Mouse (Mus musculus) regulatory T cell (primary cell): ENCODE data around the gene H2-DMb2.

ENCODE experiments used
- in situ Hi-C: fragments of 300-600 bp; cut with MboI, MseI; formaldehyde crosslinking; loops from one replicate; pipeline ENCODE4 v1.15.1; 2025; ENCODE audit warnings: high pct_unique_total_duplicates

H2-DMb2 gene

GRCm38 (mm10) chr17:34143033-34143432 is at the start of gene H2-DMb2:
H2-DMb2 (plus strand) TSS chr17:34143307.
- in situ Hi-C loops: no loop called here

DNA sequence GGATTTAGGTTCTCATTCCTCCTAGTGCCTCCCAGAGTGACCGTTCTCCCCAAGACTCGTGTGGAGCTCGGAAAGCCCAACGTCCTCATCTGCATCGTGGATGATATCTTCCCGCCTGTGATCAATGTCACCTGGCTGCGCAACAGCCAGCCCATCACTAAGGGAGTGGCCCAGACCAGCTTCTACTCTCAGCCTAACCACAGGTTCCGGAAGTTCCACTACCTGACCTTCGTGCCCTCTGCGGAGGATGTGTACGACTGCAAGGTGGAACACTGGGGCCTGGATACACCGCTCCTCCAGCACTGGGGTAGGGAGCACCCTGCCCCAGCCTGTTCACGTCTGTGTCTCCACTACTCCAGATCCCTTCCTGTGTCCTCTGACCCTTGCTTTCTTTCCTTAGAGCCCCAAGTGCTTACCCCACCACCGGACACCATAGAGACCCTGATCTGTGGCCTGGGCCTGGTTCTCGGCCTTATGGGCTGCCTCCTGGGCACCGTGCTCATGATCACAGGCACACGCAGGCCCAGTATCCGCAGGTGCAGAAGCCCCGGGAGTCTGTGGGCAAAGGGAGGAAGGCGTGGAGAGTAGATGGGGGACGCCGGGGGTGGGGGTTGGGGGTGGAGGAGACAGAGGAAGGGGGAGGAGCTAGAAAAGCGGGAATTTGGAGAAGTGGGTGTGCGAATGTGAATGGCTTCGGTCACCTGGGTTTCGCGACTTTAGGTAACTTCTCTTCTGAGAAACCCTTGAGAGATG is 48.6 kb upstream of the H2-DMb2 start:
- in situ Hi-C loops: loop anchor here (5.0 kb wide), 1 partner anchor 73 kb away; no protein-coding TSS in a partner anchor

DNA sequence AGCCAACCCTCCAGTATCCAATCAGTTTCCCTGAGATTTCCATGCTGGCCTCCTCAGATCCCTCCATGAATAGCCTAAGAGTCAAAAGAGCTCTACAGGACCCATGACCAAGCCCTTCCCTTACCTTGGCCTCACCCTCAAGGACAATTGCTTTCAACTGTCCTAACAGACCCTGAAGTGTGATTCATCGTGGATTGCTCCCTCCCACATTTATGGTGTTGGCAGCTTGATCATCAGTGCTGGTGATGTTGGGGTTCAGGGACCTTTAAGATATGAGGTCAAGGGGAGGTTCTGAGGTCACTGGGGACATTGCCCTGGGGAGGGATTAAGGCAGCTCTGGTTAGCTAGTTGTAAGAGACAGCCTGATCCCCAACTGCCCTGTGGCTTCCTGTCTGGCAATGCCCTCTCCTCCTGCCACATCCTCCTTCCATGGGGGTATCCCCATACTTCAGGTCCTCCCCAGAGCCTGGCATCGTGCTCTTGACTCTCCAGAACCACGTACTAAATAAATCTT is 46.6 kb upstream of the H2-DMb2 start:
- in situ Hi-C loops: no loop called here

DNA sequence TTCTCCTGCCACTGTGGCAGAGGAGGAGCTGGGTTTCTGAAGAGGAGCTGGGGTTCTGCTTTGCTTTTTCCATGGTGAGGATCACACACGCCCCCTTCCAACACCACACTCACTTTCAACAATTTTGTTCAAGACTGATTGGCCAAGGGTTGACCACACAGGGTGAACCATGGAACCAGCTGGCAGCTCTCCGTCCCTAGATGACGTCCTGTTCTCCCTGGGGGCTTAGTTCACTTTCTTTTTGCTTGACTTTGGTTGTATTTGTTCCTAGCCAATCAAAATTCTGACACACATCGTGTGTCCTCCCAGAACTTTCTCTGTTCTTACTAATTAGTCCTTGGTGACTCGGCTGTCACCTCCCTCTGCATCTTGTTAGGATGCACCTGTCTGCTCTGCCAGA is 45.8 kb upstream of the H2-DMb2 start:
- in situ Hi-C loops: no loop called here

- in situ Hi-C loops: no loop called here
These were observed 44.2 kb upstream of the H2-DMb2 start for GRCm38 (mm10) chr17:34098709-34099479.

DNA sequence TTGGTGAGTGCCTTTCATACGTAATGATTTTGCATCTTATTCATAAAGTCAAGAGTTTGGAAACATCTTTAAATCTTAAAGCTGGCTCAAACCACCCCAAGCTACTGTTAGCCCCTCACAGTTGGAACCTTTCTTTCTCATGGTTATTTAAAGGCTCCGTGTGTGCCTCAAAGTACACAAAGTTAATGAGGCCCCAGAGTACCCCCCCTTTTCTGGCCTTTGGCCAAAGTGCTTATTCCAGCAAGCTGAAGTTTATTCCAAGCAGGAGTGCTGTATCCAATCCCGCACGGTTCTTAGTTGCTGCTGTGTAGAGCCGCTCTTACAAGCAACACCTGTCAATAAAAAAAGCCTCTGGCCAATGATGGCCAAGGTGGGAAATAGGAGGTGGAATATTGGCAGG is 43.6 kb upstream of the H2-DMb2 start:
- in situ Hi-C loops: no loop called here

DNA sequence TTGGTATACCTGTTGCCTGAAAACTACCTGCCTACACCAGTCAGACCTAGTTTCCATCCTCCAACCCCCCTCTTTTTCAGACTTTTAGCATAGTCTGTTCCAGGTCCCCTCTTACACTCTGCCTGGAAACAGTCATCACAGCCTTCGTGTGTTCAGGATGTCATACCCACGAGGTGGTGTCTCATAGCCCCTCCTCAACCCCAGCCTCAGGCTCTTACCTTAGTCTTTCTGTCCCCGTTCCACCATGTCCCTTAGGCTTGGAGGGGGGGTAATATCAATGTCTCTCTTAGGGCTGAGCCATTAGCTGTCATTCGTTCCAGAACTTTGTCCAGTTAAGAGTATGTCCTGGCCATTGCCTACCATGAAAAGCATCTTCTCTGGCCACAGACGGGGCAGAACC is 41.9 kb upstream of the H2-DMb2 start:
- in situ Hi-C loops: no loop called here

- in situ Hi-C loops: no loop called here
These were observed 41.5 kb upstream of the H2-DMb2 start for GRCm38 (mm10) chr17:34101604-34102032.

DNA sequence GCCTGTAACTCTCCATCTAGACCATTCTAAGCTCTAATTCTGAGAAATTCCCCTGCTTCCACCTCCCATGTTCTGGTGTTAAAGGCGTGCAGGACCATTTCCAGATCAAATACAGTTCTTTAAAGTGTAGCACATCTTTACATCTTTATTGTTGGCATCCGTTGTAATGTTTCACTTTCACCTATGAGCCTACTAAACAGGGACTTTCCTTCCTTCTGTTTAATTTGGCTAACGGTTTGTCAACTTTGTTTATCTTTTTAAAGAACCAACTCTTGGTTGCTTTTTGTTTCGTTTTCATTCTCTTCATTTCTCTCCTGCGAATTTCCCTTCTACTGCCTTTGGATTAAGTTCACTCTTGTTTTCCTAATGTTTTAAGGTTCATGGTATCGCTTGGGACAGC is 40.3 kb upstream of the H2-DMb2 start:
- in situ Hi-C loops: no loop called here

GRCm38 (mm10) chr17:34104804-34105203 is 38.3 kb upstream of the H2-DMb2 start:
- in situ Hi-C loops: no loop called here

DNA sequence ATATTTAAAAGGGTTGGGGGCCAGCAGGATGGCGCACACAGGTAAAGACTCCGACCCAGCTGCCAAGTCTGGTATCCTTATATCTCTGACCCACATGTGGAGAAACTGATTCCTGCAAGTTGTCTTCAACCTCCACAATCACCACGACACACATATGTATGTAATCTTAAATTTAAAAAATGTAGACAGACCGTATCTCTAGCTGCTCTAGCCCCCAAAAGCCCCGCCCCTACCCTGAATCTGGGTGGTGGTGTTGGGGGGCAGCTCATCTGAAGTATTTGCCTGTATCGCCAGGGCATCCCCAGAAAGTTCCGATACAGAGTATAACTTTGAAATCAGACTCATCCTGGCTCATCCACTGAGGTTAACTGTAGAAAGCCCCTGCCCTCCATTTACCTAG is 36.6 kb upstream of the H2-DMb2 start:
- in situ Hi-C loops: no loop called here

DNA sequence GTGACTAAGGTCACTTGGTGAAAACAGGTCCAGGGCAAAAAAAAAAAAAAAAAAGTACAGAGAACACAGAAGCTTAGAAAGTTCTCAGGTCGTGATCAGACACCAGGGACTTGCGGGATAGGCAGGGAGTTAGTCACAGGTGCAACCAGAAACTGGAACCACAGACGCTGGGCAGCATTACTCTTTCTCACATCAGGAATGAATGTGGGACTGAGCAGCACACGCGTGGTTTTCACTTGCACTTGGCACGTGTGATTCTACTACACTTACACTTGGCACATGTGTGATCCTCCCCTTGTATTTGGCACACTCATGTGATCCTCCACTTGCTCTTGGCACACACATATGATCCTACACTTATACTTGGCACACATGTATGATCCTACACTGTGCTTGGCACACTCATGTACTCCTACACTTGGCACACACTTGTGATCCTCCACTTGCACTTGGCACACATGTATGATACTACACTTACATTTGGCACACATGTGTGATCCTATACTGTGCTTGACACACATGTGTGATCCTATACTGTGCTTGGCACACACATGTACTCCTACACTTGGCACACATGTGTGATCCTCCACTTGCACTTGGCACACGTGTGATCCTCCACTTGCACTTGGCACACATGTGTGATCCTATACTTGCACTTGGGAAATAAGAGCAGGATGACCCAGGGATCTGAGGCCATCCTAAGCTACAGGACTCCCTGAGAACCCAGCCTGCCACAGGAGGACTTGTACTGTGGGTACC is 35.8 kb upstream of the H2-DMb2 start:
- in situ Hi-C loops: no loop called here

- in situ Hi-C loops: no loop called here
These were observed 34.6 kb upstream of the H2-DMb2 start for GRCm38 (mm10) chr17:34108460-34108859.

DNA sequence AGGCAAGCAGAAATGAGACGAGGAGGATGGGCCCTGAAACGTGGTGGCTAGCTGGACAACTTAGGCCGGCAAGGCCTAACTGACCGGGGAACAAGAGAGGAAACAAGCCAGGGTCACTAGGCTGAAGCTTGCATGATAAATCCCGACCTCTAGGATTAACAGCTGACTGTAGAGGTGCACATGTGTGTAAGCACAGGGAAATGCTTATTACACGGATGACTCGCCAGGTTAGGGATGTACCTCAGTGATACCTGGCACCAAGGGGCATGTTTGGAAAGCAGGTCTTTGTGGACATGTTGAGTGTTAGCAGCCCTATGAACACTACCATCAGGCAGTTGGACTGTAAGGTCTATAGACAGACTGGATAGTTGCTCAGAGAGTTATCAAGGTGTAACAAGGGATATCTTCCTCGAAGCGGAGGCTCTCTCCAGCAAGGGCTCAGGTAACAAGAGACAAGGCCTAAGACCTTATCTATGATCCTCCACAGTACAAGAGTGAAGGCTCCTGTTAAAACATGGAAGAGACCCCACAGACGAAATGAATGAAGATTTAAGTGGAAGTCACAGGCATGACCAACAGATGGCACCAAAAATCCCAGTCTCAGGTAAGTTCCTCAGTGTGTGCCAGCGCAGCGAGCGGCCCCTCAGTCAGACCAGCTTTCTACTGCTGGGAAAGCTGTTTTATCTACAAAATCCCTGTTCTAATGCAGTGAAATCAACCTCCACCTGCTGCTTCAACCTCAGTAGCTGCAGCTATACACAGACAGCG is 33.9 kb upstream of the H2-DMb2 start:
- in situ Hi-C loops: no loop called here

- in situ Hi-C loops: no loop called here
These were observed 33.3 kb upstream of the H2-DMb2 start for GRCm38 (mm10) chr17:34109806-34110195.

DNA sequence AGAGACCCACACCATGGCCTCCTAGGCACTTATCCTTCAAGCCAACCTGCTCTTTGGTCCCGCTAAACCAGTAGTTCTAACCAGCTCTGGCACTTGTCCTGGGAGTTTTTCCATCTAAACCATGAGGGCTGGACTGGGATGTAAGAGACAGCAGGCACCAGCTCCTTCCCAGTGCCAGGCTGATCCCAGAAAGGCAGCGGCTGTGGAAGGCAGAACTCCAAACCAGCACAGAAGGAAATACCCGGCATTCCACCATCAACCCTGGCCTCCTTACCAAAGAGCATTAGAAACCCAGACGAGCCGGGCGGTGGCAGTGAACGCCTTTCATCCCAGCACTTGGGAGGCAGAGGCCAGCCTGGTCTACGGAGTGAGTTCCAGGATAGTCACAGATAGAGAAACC is 32.8 kb upstream of the H2-DMb2 start:
- in situ Hi-C loops: no loop called here

DNA sequence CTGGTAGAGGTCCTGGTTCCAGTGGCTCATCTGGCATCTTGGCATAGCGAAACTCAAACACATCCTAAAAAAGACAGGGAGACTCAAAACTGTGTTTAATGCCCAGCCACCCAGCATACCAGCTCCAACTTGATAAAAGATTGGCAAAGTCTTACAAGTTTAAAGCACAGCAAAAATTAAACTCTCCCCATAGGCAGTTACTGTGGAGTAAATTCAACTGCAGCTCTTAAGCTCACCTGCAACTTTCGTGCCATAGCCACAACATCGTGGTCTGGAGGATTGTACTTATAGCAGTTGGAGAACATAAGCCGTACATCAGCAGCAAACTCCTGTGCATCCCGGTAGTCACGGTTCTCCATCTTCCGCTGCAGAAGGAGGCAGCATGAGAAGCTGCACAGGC is 29.0 kb upstream of the H2-DMb2 start:
- in situ Hi-C loops: no loop called here

GRCm38 (mm10) chr17:34116736-34117370 is 26.3 kb upstream of the H2-DMb2 start:
- in situ Hi-C loops: no loop called here

DNA sequence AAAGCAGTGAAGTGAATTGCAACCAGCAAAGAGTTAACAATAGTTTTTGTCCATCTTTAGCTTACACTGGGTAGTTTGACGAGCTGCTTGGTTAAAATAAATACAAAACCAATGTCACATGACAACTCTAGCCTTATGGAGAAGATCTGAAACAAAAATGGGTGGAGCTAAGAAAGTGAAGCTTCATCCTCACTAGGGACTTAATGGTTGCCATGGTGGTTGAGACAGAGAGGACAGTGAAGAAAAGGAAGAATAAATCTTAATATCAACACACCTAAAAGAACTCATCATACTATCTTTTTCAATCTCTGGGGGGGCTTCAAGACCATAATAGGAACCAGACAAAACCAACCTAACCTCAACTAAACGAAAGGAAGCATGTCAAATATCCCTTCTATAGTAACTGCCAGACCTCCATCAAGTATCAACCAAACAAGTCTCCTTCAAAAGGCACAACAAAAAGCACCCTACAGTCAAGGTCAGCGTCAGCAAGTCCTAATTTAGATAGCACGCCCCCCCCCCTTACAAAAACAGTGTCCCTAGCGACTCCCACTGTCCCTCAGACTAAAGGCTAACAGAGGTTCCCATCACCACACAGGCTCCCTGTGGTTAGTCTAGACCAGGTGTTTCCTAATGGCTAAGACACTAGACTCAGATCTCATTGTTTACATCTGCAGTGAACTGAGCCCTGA is 25.5 kb upstream of the H2-DMb2 start:
- in situ Hi-C loops: no loop called here
